Comparison of ENCODE assay signal across 7 mouse cellular contexts in the genomic region with DNA sequence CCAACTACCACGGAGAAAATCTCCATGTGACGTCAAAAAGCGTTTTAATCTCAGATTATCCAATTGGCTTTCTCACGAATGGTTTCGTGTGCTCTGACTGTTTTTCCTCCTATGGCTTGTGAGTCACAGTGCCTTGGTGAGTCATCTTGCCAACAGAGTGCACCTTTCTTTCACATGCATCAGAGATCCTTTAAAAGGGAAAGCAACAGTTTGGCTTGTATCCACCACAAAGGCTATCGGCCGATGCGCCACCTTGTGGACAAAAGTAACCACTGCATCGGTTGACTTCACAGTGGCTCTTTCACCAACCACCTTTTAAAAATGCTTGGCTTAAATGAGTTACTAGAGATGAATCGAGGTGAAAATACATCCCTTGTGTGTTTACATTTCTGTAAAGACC.
DNase-seq lines count a peak whose midpoint lies in the region; ATAC-seq lines count a peak whose summit lies in the region.

No protein-coding gene starts in this region.

- 36% methylated on average over 10 of the region's 10 CpGs for WGBS in embryonic facial prominence, embryonic 11.5 days
- 17% methylated on average over 10 of the region's 10 CpGs for WGBS in heart, embryonic 15.5 days

- H3K4me1 ChIP-seq in embryonic facial prominence, embryonic 11.5 days (ENCODE audit: control insufficient read depth, insufficient read depth, low read length), result no peaks in the 10 kb centered on the region; the same call in 1 of the 2 replicates
- H3K4me1 ChIP-seq in heart, embryonic 15.5 days (replicated peaks), result peaks cover 30% of the 10 kb centered on the region

- H3K27ac ChIP-seq in embryonic facial prominence, embryonic 11.5 days (replicated peaks; ENCODE audit: low read depth, low read length), result no peak overlapping the region
- H3K27ac ChIP-seq in heart, embryonic 15.5 days, result 0 out of 2 replicates have a peak overlapping the region, but pooled peaks have one; percentile 7

- ATAC-seq in embryonic facial prominence, embryonic 11.5 days (replicated peaks; ENCODE audit: insufficient number of reproducible peaks, low FRiP score, low TSS enrichment, low read depth), result no peak
- ATAC-seq in heart, embryonic 15.5 days (replicated peaks; ENCODE audit: insufficient number of reproducible peaks, insufficient read depth, low FRiP score, low read depth), result no peak

- H3K4me2 ChIP-seq in embryonic facial prominence, embryonic 11.5 days (ENCODE audit: low read depth, low read length), result no peak overlapping the region
- H3K4me2 ChIP-seq in heart, embryonic 15.5 days, result peak overlapping the region; percentile 31

- no peaks in the 10 kb centered on the region for H3K36me3 ChIP-seq in embryonic facial prominence, embryonic 11.5 days (replicated peaks; ENCODE audit: control insufficient read depth, insufficient read depth, low read depth, low read length)
- H3K36me3 ChIP-seq in heart, embryonic 15.5 days, result no peaks in the 10 kb centered on the region

- DNase-seq in MEL-GATA-1-ER (ENCODE audit: extremely low read depth, low read depth), result peak; percentile 10
- peak; percentile 16 to 41 for DNase-seq in adrenal gland, postnatal 4 days (ENCODE audit: low spot score in 2 of 2)
- DNase-seq in embryonic facial prominence, embryonic 11.5 days (ENCODE audit: low spot score), result peak; percentile 87
- peak; percentile 59 for DNase-seq in layer of hippocampus, adult 9-10 months (ENCODE audit: low spot score)
- DNase-seq in lung, postnatal 4 days, result peak; percentile 55 to 74
- DNase-seq in right cerebral cortex, postnatal 25 days, result peak; percentile 68

- no peak overlapping the region for H3K4me3 ChIP-seq in embryonic facial prominence, embryonic 11.5 days (ENCODE audit: low read depth, low read length)
- H3K4me3 ChIP-seq in heart, embryonic 15.5 days, result no peak overlapping the region

- H3K9me3 ChIP-seq in embryonic facial prominence, embryonic 11.5 days (replicated peaks; ENCODE audit: control insufficient read depth, low read length), result no peaks in the 10 kb centered on the region
- no peaks in the 10 kb centered on the region for H3K9me3 ChIP-seq in heart, embryonic 15.5 days (replicated peaks)

- no peaks in the 10 kb centered on the region for H3K27me3 ChIP-seq in embryonic facial prominence, embryonic 11.5 days (ENCODE audit: control insufficient read depth, insufficient read depth, low read length)
- no peaks in the 10 kb centered on the region for H3K27me3 ChIP-seq in heart, embryonic 15.5 days

- no peak overlapping the region for H3K9ac ChIP-seq in embryonic facial prominence, embryonic 11.5 days (replicated peaks; ENCODE audit: low read length)
- no peak overlapping the region for H3K9ac ChIP-seq in heart, embryonic 15.5 days

Comparison
In these comparisons a context has a peak if more than half of its experiments do, and no peak if none do; other contexts are left out.
1. DNase-seq: peak in every context shown above with its lines; median percentile 87 in embryonic facial prominence, embryonic 11.5 days; 68 in right cerebral cortex, postnatal 25 days; 64 in lung, postnatal 4 days; 59 in layer of hippocampus, adult 9-10 months; 28 in adrenal gland, postnatal 4 days; 10 in MEL-GATA-1-ER.